Mouse (Mus musculus) CD4-positive helper T cell, adult 2 months (primary cell): Measurements from ENCODE around the gene Defb28.

Experiments
- DNase-seq: peaks from one replicate; pipeline ENCODE4 v3.0.0-alpha.2; 2012; ENCODE audit warnings: low read depth, missing footprints, low spot score

The Defb28 gene

GRCm38 (mm10) chr2:152556655-152557054 lies 38.6 kb downstream of the Defb28 start:
- DNase-seq, result no peak

- no peak for DNase-seq
Observed at GRCm38 (mm10) chr2:152569038-152569437, 51.0 kb downstream of the Defb28 start, which contains the start of gene Gm17416. Gene Gm17416 (plus strand): TSS chr2:152569338.

GRCm38 (mm10) chr2:152569881-152570280 lies 51.8 kb downstream of the Defb28 start:
- no peak for DNase-seq

- DNase-seq, result no peak
Observed at GRCm38 (mm10) chr2:152570313-152570712, 52.3 kb downstream of the Defb28 start.
